Mouse (Mus musculus): ENCODE results near the gene Pop7.
A peak's percentile ranks its signal among the peaks of the same experiment; 100 is the strongest.

The Pop7 gene

GRCm38 (mm10) chr5:137501709-137502666 lies at the start of gene Pop7:
Pop7 (minus strand) TSS chr5:137502518.
- DNase-seq, result peak; percentile 99

GRCm38 (mm10) chr5:137551119-137551518 lies 48.8 kb upstream of the Pop7 start:
- DNase-seq, result no peak

- DNase-seq, result no peak
Observed at GRCm38 (mm10) chr5:137549840-137550239, 47.5 kb upstream of the Pop7 start.

- no peak for DNase-seq
Observed at GRCm38 (mm10) chr5:137545596-137545995, 43.3 kb upstream of the Pop7 start.

- DNase-seq, result no peak
Observed at GRCm38 (mm10) chr5:137544926-137545325, 42.6 kb upstream of the Pop7 start.

- no peak for DNase-seq
Observed at GRCm38 (mm10) chr5:137541768-137542540, 39.6 kb upstream of the Pop7 start.

GRCm38 (mm10) chr5:137540991-137541390 lies 38.7 kb upstream of the Pop7 start:
- no peak for DNase-seq

- DNase-seq, result peak; percentile 50
Observed at GRCm38 (mm10) chr5:137539291-137539801, 37.0 kb upstream of the Pop7 start.

- DNase-seq, result no peak
Observed at GRCm38 (mm10) chr5:137537461-137537860, 35.1 kb upstream of the Pop7 start.

- DNase-seq, result no peak
Observed at GRCm38 (mm10) chr5:137535318-137535717, 33.0 kb upstream of the Pop7 start.

GRCm38 (mm10) chr5:137534762-137535161 lies 32.4 kb upstream of the Pop7 start:
- no peak for DNase-seq

- peak; percentile 98 for DNase-seq
Observed at GRCm38 (mm10) chr5:137533117-137533827, 31.0 kb upstream of the Pop7 start, which contains the start of the genes Epo and Gnb2. Epo (minus strand) TSS chr5:137533242. Gnb2 (minus strand) TSS chr5:137533510.

GRCm38 (mm10) chr5:137532808-137533116 lies 30.4 kb upstream of the Pop7 start:
- no peak for DNase-seq

- peak; percentile 34 for DNase-seq
Observed at GRCm38 (mm10) chr5:137532131-137532807, 30.0 kb upstream of the Pop7 start.

GRCm38 (mm10) chr5:137531414-137532130 lies 29.3 kb upstream of the Pop7 start:
- peak; percentile 72 for DNase-seq

- DNase-seq, result peak; percentile 85
Observed at GRCm38 (mm10) chr5:137530588-137531413, 28.5 kb upstream of the Pop7 start.

GRCm38 (mm10) chr5:137530075-137530474 lies 27.8 kb upstream of the Pop7 start:
- no peak for DNase-seq

- DNase-seq, result no peak
Observed at GRCm38 (mm10) chr5:137529221-137529995, 27.1 kb upstream of the Pop7 start.

- no peak for DNase-seq
Observed at GRCm38 (mm10) chr5:137528247-137528968, 26.1 kb upstream of the Pop7 start.

Measured in right cerebral cortex, postnatal 14 days (tissue).